Mouse (Mus musculus) liver, postnatal 0 days (tissue): ENCODE data around the gene Ccdc57.

Experiments used
- CTCF ChIP-seq: sonication (generic); IDR thresholded peaks from 2 replicates; pipeline ENCODE4 v1.5.1; 2016; ENCODE audit warnings: antibody characterized with exemption, low read depth
- EP300 ChIP-seq: IDR thresholded peaks from 2 replicates; pipeline ENCODE4 v1.6.1; 2016; ENCODE audit warnings: antibody characterized with exemption, low read depth, mild to moderate bottlenecking

DNA sequence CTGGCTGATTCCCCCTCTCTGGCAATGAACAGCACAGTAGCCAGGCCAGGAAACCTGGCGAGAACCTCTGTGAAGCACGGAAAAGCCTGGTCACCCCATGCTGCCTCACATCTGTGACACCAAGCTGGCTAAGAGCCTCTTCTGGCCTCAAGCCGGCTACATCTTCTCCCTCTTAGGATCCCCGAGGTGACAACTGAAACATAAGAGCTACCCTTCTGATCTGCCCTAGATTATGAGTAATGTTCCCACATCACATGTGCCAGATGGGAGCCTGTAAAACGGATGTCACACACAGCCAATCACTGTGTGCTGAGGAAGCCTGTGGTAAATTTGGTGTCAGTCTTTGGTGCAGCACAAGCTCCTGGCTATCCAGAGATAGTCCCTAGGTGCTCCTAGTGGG, 44.0 kb downstream of the Ccdc57 start:
- TF ChIP-seq EP300 (no peak), CTCF (no peak)
